Mouse (Mus musculus) liver, embryonic 14.5 days (tissue): ENCODE measurements around the gene Tmem192.

ENCODE experiments used
- CTCF ChIP-seq: IDR thresholded peaks from 2 replicates; pipeline ENCODE4 v1.5.1; 2016; ENCODE audit warnings: antibody characterized with exemption, low read depth, control low read depth
- EP300 ChIP-seq: IDR thresholded peaks from 2 replicates; pipeline ENCODE4 v1.6.1; 2016; ENCODE audit warnings: antibody characterized with exemption, low read depth

DNA sequence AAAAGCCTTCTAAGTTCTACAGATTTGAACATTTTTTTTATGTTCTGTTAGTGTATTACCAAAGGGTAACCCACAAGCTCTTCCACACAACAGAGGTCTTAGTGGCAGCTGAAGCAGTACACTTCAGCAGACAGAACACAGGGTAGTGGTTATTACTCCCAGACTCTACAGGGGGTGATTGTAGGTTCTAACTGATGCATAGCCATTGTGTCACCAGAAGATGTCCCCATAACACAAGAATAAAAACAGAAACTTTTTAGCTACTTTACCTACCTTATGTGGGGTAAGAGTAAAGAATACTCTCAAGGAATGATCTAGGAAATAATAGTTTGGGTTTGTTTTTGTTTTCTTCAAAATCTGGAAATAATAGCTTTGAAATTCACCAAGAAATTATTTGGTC, 15.9 kb downstream of the Tmem192 start:
- TF ChIP-seq CTCF (no peak), EP300 (no peak)
